Mouse (Mus musculus) spleen, adult 12 weeks (tissue): Measurements from ENCODE around the gene Gm45140.

Experiments
- DNase-seq: peaks from one replicate; pipeline ENCODE4 v3.0.0; 2022; ENCODE audit warnings: low spot score

Gene Gm45140

DNA sequence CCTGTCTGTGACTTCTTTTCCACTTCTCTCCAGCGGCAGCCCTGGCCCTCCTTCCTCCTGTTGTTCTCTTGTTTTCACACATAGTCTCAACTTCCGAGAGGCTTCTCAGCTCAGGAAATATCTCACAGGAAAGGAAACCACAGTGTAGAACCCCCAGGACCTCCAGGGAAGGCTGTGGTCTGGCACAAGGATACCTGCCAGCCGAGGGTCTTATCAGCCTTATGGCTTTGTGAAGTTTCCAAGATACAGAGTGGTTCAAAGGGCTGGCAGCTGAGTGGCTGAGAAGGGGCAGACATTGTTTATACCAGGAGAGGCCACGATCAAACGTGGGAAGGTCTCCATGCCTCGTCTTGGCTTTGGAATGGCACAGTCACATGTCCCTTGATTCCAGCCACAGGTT, 95.7 kb downstream of the Gm45140 start:
- DNase-seq = no peak
